Mouse (Mus musculus) left cerebral cortex, postnatal 25 days (tissue): ENCODE results near the gene Upk3bl. TPM values are rescaled to one million over a fixed set of nuclear protein-coding genes. Genes with fewer than 3 reads are reported as not detected.

Experiments used
- microRNA-seq, 2 experiments: library from miRNA; unstranded; fragments of <30 nt; microRNA quantifications; one replicate each; pipeline ENCODE4 v1.2.0; 2022
- total RNA-seq, 2 experiments: library from RNA; stranded (reverse); gene quantifications; 2 replicates each; pipeline ENCODE4 v1.2.3; 2021

Upk3bl gene
- total RNA-seq, 2 experiments from 2014 or later: not detected

Small RNA genes within 50 kb of the gene (microRNA-seq; reads per million reads assigned to microRNA genes)
- gene Mir7035: 0.67 to 1.5 reads per million in 2 experiments

Other genes starting within 250 kb of the Upk3bl start
- 10 to 100 TPM; 85.4 to 98.1 TPM for gene Srrm3, start 247.6 kb upstream of the Upk3bl start, total RNA-seq
- gene Hspb1, start 166.6 kb upstream of the Upk3bl start, total RNA-seq: 10 to 100 TPM; 16.9 to 19.7 TPM
- gene Ywhag, start 119.9 kb upstream of the Upk3bl start, total RNA-seq: 1,000 to 10,000 TPM; 1,217 to 1,308 TPM
- gene Ssc4d, start 80.0 kb upstream of the Upk3bl start, total RNA-seq: 1 to 10 TPM; 2.0 to 2.3 TPM
- not detected for gene Zp3, start 74.4 kb upstream of the Upk3bl start, total RNA-seq
- 1 to 10 TPM; 8.5 to 8.7 TPM for gene Dtx2, start 59.7 kb upstream of the Upk3bl start, total RNA-seq
- gene Upk3b, start 16.0 kb upstream of the Upk3bl start, total RNA-seq: not detected
- gene Rasa4, start 29.4 kb downstream of the Upk3bl start, total RNA-seq: 1 to 10 TPM; 3.5 to 5.0 TPM
- 10 to 100 TPM; 71.5 to 83.9 TPM for gene Polr2j, start 62.1 kb downstream of the Upk3bl start, total RNA-seq
- 10 to 100 TPM; 13.3 TPM for gene Lrwd1, start 81.6 kb downstream of the Upk3bl start, total RNA-seq
- 1 to 10 TPM; 8.1 to 9.4 TPM for gene Alkbh4, start 81.7 kb downstream of the Upk3bl start, total RNA-seq
- 10 to 100 TPM; 57.1 to 60.1 TPM for gene Orai2, start 116.2 kb downstream of the Upk3bl start, total RNA-seq
- 10 to 100 TPM; 36.8 to 37.1 TPM for gene Prkrip1, start 144.5 kb downstream of the Upk3bl start, total RNA-seq
- gene Sh2b2, start 192.1 kb downstream of the Upk3bl start, total RNA-seq: 1 to 10 TPM; 7.2 to 8.2 TPM